Mouse (Mus musculus): ENCODE measurements around the gene Fktn. TPM values are rescaled to one million over a fixed set of nuclear protein-coding genes. Genes with fewer than 3 reads are reported as not detected.
"Not testable (repeated sequence)": the region's sequence is repeated elsewhere in the genome, so short reads cannot be mapped to it uniquely, and the experiment has no call there.

Gene Fktn
- 23.1 and 23.6 TPM in 2 replicates for polyA plus RNA-seq (2015; fragmentation: Nextera tagmentation; extraction: Ambion mirVana)

GRCm38 (mm10) chr4:53713704-53714050, at the start of gene Fktn:
Gene Fktn, plus strand, starts transcription at chr4:53713998.
- Histone ChIP-seq H3K27ac (replicated peaks) (peak within 1 kb of the TSS; percentile 94), H3K36me3 (no peaks in the 10 kb centered on the region), H3K27me3 (no peaks in the 10 kb centered on the region), H3K4me1 (replicated peaks) (peaks cover 15% of the 10 kb centered on the region), H3K4me3 (peak within 1 kb of the TSS; percentile 78), H3K9ac (peak within 1 kb of the TSS; percentile 80), H3K4me2 (peak within 1 kb of the TSS; percentile 73), H3K9me3 (no peaks in the 10 kb centered on the region)
- WGBS: 8% methylated on average over 7 of the region's 7 CpGs
- peak; percentile 78 for ATAC-seq (ENCODE audit: low read depth)

DNA sequence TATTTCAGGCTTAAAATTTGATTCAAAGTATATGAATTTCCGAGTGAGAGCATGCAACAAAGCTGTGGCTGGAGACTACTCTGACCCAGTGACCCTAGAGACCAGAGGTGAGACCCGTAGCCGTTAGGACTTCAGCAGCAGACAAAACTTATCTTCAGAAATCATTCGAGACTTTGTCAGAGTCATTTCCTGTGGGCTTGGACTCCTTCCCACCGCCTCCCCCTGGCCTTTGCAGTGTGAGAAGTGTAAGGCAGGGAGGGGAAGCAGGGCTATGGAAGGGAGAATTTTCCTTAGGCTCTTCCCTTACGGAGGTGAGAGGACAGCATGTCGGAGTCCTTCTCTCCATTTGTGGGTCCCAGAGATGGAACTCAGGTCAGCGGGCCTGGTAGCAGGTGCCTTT, 31.7 kb upstream of the Fktn start:
- no peak overlapping the region for H3K4me3 ChIP-seq
- H3K36me3 ChIP-seq: peaks cover 44% of the 10 kb centered on the region
- H3K4me2 ChIP-seq: no peak overlapping the region
- 90% methylated on average over 8 of the region's 8 CpGs for WGBS
- no peak overlapping the region for H3K27ac ChIP-seq (replicated peaks)
- no peak for ATAC-seq (ENCODE audit: low read depth)
- no peak overlapping the region for H3K9ac ChIP-seq
- no peaks in the 10 kb centered on the region for H3K27me3 ChIP-seq
- H3K9me3 ChIP-seq: no peaks in the 10 kb centered on the region
- no peaks in the 10 kb centered on the region for H3K4me1 ChIP-seq (replicated peaks)

GRCm38 (mm10) chr4:53688965-53689364, 24.8 kb upstream of the Fktn start:
- no peak for ATAC-seq (ENCODE audit: low read depth)
- no peak overlapping the region for H3K4me2 ChIP-seq
- no peak overlapping the region for H3K9ac ChIP-seq
- H3K27ac ChIP-seq (replicated peaks): no peak overlapping the region
- WGBS: 92% methylated on average over 4 of the region's 4 CpGs
- H3K4me3 ChIP-seq: no peak overlapping the region
- H3K4me1 ChIP-seq (replicated peaks): no peaks in the 10 kb centered on the region
- H3K27me3 ChIP-seq: no peaks in the 10 kb centered on the region
- H3K36me3 ChIP-seq: peaks cover 19% of the 10 kb centered on the region
- no peaks in the 10 kb centered on the region for H3K9me3 ChIP-seq

DNA sequence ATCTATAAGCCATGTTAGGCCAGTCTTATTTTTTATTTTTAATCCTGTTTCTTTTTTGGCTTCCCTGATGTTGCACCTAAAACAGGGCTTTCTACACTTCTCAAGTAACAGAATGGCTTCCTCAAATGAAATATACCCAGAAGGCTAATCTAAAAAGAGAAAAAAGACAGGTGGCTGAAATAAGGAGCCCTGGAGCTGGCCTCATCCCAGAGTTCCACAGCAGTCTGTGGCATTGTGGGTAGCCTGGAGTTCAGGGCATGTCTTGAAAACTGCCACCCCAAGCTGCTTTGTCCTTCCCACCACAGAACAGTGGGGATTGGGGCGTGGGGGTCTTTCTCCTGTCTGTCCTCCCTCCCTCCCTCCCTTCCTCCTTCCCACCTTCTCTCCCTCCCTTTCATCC, 22.4 kb upstream of the Fktn start:
- H3K9ac ChIP-seq: no peak overlapping the region
- H3K27me3 ChIP-seq: no peaks in the 10 kb centered on the region
- ATAC-seq (ENCODE audit: low read depth): no peak
- H3K4me1 ChIP-seq (replicated peaks): no peaks in the 10 kb centered on the region
- no peaks in the 10 kb centered on the region for H3K9me3 ChIP-seq
- no peak overlapping the region for H3K4me2 ChIP-seq
- no peak overlapping the region for H3K27ac ChIP-seq (replicated peaks)
- 80% methylated on average over 1 of the region's 1 CpGs for WGBS
- H3K36me3 ChIP-seq: peaks cover 25% of the 10 kb centered on the region
- no peak overlapping the region for H3K4me3 ChIP-seq

- H3K27ac ChIP-seq (replicated peaks); H3K9ac ChIP-seq; H3K4me1 ChIP-seq (replicated peaks); H3K27me3 ChIP-seq; H3K36me3 ChIP-seq; H3K4me2 ChIP-seq; H3K9me3 ChIP-seq; H3K4me3 ChIP-seq; ATAC-seq (ENCODE audit: low read depth): not testable (repeated sequence)
Observed at GRCm38 (mm10) chr4:53709166-53709565, 4.6 kb upstream of the Fktn start.

DNA sequence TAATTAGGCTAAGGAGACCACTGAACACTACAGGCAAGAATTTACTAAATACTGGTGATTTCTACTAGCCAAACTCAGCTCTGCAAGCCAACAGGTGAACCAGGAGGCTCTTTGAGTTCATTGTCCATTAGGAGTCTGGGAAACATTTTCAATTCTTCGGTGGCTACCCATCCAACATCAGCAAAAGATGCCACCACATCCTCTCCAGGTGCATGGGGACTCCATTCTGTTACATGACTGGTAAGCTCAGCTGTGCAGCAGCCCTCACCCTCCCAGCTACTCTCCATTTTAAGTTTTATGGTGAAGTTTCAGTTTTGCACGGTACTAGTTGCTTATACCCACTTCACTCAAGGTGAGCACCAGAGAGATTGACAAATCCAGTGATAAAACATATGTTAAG, 3.8 kb upstream of the Fktn start:
- 87% methylated on average over 2 of the region's 2 CpGs for WGBS
- no peaks in the 10 kb centered on the region for H3K27me3 ChIP-seq
- ATAC-seq (ENCODE audit: low read depth): no peak

DNA sequence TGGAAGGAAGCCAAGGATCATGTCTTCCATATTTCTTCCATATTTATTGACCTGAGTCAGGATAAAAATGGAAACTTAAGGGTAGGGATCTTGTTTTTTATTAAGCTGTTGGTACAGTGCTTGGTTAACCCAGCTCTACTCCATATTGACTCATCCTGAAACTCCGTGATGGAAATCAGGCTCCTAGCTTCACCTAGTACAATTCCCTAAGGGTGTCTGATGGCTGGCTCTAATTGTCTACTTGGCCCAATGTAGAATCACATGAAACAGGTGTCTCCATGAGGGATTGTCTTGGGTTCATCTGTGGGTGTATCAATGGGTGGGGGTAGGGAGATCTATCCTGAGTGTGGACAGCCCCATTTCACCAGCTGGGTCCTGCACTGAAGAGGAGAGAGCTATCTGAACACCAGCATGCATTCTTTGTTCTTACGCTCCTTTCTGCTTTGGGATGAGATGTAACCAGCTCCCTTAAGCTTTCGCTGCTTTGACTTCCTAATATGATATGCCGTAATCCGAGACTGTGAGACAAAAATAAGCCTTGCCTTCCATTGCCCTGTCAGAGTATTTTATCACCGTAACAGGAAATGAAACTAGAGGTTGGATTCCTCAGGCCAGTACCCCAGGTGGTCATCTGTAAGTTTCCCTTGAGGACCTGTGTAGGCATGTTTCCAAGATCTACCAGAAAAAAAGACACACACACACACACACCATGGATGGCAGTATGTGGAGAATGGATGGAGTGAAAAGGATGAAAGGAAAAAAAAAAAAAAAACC, 3.1 kb upstream of the Fktn start:
- no peak overlapping the region for H3K9ac ChIP-seq
- 86% methylated on average over 6 of the region's 6 CpGs for WGBS
- no peaks in the 10 kb centered on the region for H3K27me3 ChIP-seq
- no peak for ATAC-seq (ENCODE audit: low read depth)
- H3K9me3 ChIP-seq: no peaks in the 10 kb centered on the region
- H3K36me3 ChIP-seq: no peaks in the 10 kb centered on the region
- H3K27ac ChIP-seq (replicated peaks): no peak overlapping the region
- no peak overlapping the region for H3K4me2 ChIP-seq
- no peak overlapping the region for H3K4me3 ChIP-seq
- H3K4me1 ChIP-seq (replicated peaks): peaks cover 13% of the 10 kb centered on the region

More for the DNA sequence above, 3.8 kb upstream of the Fktn start:
- no peaks in the 10 kb centered on the region for H3K36me3 ChIP-seq
- no peak overlapping the region for H3K27ac ChIP-seq (replicated peaks)
- no peak overlapping the region for H3K4me3 ChIP-seq
- no peak overlapping the region for H3K9ac ChIP-seq
- no peak overlapping the region for H3K4me2 ChIP-seq
- H3K4me1 ChIP-seq (replicated peaks): peaks cover 5% of the 10 kb centered on the region
- no peaks in the 10 kb centered on the region for H3K9me3 ChIP-seq

DNA sequence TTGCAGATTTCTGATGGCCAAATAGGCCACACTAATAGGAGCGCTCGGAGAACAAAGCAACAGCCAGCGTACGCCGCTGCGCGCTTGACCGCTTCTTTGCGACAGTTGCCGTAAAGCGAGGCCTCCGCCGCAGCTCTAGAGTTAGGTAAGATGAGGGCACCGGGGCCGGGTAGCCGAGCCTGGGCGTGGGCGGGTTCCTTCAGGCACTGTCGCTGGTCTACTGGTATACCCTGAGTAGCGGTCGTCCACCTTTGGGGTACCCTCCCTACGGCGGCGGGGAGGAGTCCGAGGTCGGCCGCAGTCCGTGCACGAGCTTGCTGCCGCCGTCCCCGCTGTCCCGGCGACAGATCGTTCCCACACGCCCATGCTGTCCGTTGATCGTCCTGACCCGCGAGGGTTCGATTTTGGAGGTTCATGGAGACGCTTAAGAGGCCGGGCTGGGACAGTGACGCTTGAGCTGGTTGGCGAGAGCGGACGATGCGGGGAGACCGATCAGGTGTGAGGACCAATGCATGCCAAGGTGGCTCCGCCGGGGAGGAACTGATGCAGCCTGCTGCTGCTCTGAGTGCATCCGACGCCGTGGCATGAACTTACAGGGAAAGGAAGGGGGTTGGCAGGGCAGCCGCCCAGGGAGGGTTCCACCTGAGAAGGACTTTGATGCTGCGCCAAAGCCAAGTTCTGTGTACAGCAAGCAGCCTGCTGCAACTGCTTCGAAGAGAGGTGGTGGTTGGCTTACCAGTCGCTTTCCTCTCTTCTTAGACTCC, 435 bp downstream of the Fktn start:
- Histone ChIP-seq H3K4me3 (peak overlapping the region; percentile 78), H3K4me2 (peak overlapping the region; percentile 73), H3K9ac (peak overlapping the region; percentile 80), H3K4me1 (replicated peaks) (peaks cover 15% of the 10 kb centered on the region), H3K9me3 (no peaks in the 10 kb centered on the region), H3K27me3 (no peaks in the 10 kb centered on the region), H3K27ac (replicated peaks) (peak overlapping the region; percentile 94), H3K36me3 (no peaks in the 10 kb centered on the region)
- peak; percentile 95 for ATAC-seq (ENCODE audit: low read depth)
- 3% methylated on average over 58 of the region's 58 CpGs for WGBS

- Histone ChIP-seq H3K27me3 (no peaks in the 10 kb centered on the region), H3K4me1 (replicated peaks) (peaks cover 15% of the 10 kb centered on the region), H3K27ac (replicated peaks) (no peak overlapping the region), H3K9ac (no peak overlapping the region), H3K4me2 (no peak overlapping the region), H3K9me3 (no peaks in the 10 kb centered on the region), H3K36me3 (peaks cover 5% of the 10 kb centered on the region), H3K4me3 (no peak overlapping the region)
- no peak for ATAC-seq (ENCODE audit: low read depth)
Observed at GRCm38 (mm10) chr4:53715977-53716376, 2.2 kb downstream of the Fktn start.

DNA sequence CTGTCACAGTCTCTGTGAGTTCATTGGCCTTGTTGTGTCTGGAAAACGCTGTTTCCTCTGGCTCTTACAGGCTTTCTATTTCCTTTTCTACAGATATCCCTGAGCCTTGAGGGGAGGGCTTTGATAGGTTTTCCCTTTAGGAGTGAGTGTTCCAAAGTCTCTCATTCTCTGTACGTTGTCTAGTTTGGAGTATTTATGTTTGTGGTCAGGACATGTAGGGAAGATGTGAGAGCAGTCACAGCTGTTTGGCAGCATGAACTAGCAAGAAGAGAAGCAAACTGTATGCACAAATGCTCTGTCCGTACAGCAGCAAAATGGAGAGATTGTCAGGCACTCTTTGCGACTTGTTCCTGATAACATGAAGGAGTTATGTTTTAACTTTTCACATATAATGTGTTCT, 3.7 kb downstream of the Fktn start:
- no peak for ATAC-seq (ENCODE audit: low read depth)
- H3K4me2 ChIP-seq: no peak overlapping the region
- WGBS: 89% methylated on average over 4 of the region's 4 CpGs

DNA sequence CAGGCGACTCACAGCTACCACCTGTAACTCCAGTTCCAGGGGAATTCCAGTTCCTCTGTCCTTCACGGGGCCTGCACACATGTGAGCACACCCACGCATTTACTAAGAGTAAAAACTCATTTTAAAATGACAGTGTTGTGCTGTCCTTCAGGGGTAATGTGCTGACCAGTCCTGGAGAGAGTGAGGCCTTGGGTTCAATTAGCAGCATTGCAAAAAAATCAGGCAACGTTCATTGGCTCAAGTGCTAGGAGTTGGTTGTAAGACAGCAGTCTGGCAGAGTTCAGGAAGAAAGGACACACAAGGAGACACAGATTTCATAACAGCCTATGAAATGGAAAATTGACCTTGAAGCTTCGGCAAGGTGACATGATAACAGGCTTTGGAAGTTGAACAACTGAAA, 4.5 kb downstream of the Fktn start:
- H3K36me3 ChIP-seq: peaks cover 19% of the 10 kb centered on the region
- peaks cover 15% of the 10 kb centered on the region for H3K4me1 ChIP-seq (replicated peaks)
- ATAC-seq (ENCODE audit: low read depth): no peak
- no peaks in the 10 kb centered on the region for H3K9me3 ChIP-seq
- WGBS: 84% methylated on average over 5 of the region's 5 CpGs
- no peak overlapping the region for H3K4me2 ChIP-seq
- no peaks in the 10 kb centered on the region for H3K27me3 ChIP-seq
- no peak overlapping the region for H3K4me3 ChIP-seq
- no peak overlapping the region for H3K27ac ChIP-seq (replicated peaks)
- H3K9ac ChIP-seq: no peak overlapping the region

More for the DNA sequence above, 3.7 kb downstream of the Fktn start:
- H3K36me3 ChIP-seq: peaks cover 18% of the 10 kb centered on the region
- no peaks in the 10 kb centered on the region for H3K9me3 ChIP-seq
- no peak overlapping the region for H3K4me3 ChIP-seq
- H3K27me3 ChIP-seq: no peaks in the 10 kb centered on the region
- H3K9ac ChIP-seq: no peak overlapping the region
- peaks cover 15% of the 10 kb centered on the region for H3K4me1 ChIP-seq (replicated peaks)
- H3K27ac ChIP-seq (replicated peaks): no peak overlapping the region

- 89% methylated on average over 4 of the region's 4 CpGs for WGBS
- no peak overlapping the region for H3K9ac ChIP-seq
- peaks cover 44% of the 10 kb centered on the region for H3K36me3 ChIP-seq
- no peak overlapping the region for H3K4me2 ChIP-seq
- no peak for ATAC-seq (ENCODE audit: low read depth)
- no peak overlapping the region for H3K27ac ChIP-seq (replicated peaks)
- H3K4me1 ChIP-seq (replicated peaks): no peaks in the 10 kb centered on the region
- H3K4me3 ChIP-seq: no peak overlapping the region
- no peaks in the 10 kb centered on the region for H3K9me3 ChIP-seq
- no peaks in the 10 kb centered on the region for H3K27me3 ChIP-seq
Observed at GRCm38 (mm10) chr4:53722506-53722905, 8.7 kb downstream of the Fktn start.
